Mouse (Mus musculus): ENCODE results near the gene Glis1. TPM values are rescaled to one million over a fixed set of nuclear protein-coding genes. Genes with fewer than 3 reads are reported as not detected.

Gene Glis1
- not detected for polyA plus RNA-seq (2014; fragmentation: Illumina TruSeq; extraction: RNeasy Lipid Tissue Mini Kit (QIAGEN cat#74804))

GRCm38 (mm10) chr4:107434356-107435237, at the start of gene Glis1:
Glis1 (plus strand) TSS chr4:107434591.

GRCm38 (mm10) chr4:107684130-107684529, 249.7 kb downstream of the Glis1 start, which contains the start of gene Dmrtb1:
Dmrtb1 (minus strand) TSS chr4:107684230.

Other genes with a start within 250 kb of the Glis1 start
- gene Ldlrad1, start 225.4 kb upstream of the Glis1 start, polyA plus RNA-seq (2014; fragmentation: Illumina TruSeq; extraction: RNeasy Lipid Tissue Mini Kit (QIAGEN cat#74804)) = not detected
- 52.7 TPM for gene Lrrc42, start 181.1 kb upstream of the Glis1 start, polyA plus RNA-seq (2014; fragmentation: Illumina TruSeq; extraction: RNeasy Lipid Tissue Mini Kit (QIAGEN cat#74804))
- gene Hspb11, start 181.0 kb upstream of the Glis1 start, polyA plus RNA-seq (2014; fragmentation: Illumina TruSeq; extraction: RNeasy Lipid Tissue Mini Kit (QIAGEN cat#74804)) = 99.8 TPM
- 1.3 TPM for gene Dio1, start 127.4 kb upstream of the Glis1 start, polyA plus RNA-seq (2014; fragmentation: Illumina TruSeq; extraction: RNeasy Lipid Tissue Mini Kit (QIAGEN cat#74804))
- gene Yipf1, start 120.2 kb upstream of the Glis1 start, polyA plus RNA-seq (2014; fragmentation: Illumina TruSeq; extraction: RNeasy Lipid Tissue Mini Kit (QIAGEN cat#74804)) = 36.7 TPM
- 63.8 TPM for gene Ndc1, start 66.8 kb upstream of the Glis1 start, polyA plus RNA-seq (2014; fragmentation: Illumina TruSeq; extraction: RNeasy Lipid Tissue Mini Kit (QIAGEN cat#74804))
- gene Dmrtb1, start 249.6 kb downstream of the Glis1 start, polyA plus RNA-seq (2014; fragmentation: Illumina TruSeq; extraction: RNeasy Lipid Tissue Mini Kit (QIAGEN cat#74804)) = not detected

Data from ovary, adult 10 weeks (tissue).